Mouse (Mus musculus): ENCODE results near the gene Scgb2b17.
"Not testable (repeated sequence)": the region's sequence is repeated elsewhere in the genome, so short reads cannot be mapped to it uniquely, and the experiment has no call there.

The Scgb2b17 gene

DNA sequence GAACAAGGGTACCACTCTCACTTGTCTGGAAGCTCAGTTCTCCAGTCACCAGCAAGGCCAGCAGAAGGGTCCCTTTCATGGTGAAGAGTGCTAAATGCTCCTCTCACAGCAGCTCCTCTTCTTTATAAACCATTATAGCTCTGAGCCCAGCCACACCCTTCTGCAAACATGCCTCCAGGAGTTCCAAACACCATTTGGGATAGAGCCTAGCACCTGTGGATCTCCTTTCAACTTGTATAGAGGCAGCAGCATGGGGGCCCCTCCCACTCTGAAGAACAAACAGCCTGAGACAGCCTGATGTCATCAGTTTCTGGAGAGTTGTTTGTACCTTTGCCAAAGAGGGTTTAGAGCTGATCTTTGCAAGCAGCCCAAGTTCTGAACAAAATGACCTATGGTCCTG lies at the start of gene Scgb2b17:
Gene Scgb2b17, minus strand, starts transcription at position 101 of the 400 bp plus-strand sequence.
- DNase-seq: not testable (repeated sequence)

DNA sequence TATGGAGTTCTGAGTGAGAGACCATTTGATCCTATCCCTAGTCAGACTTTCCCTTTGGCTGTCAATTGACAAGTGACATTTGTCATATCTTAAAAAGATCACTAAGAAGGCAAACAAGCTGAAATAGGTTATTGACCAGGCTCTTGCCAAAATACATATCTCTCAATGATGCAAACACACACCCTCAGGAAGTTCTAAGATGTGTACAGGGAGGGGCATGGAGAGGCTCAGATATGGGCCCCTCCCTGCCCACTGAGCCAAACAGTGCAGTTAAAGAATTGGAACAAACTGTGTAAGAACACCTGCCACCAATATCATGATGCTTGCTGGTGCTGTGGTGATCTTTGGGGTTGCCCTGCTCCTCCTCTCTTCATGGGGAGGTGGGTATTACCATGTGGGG lies 6.8 kb upstream of the Scgb2b17 start, which contains the start of gene Scgb1b17:
Gene Scgb1b17, plus strand, starts transcription at position 301 of the 400 bp plus-strand sequence.
- not testable (repeated sequence) for DNase-seq

Data from cerebellum, adult 8-10 months (tissue).